Mouse (Mus musculus): ENCODE data around the gene BC055324.
"Not testable (repeated sequence)": the region's sequence is repeated elsewhere in the genome, so short reads cannot be mapped to it uniquely, and the experiment has no call there.

BC055324 gene

DNA sequence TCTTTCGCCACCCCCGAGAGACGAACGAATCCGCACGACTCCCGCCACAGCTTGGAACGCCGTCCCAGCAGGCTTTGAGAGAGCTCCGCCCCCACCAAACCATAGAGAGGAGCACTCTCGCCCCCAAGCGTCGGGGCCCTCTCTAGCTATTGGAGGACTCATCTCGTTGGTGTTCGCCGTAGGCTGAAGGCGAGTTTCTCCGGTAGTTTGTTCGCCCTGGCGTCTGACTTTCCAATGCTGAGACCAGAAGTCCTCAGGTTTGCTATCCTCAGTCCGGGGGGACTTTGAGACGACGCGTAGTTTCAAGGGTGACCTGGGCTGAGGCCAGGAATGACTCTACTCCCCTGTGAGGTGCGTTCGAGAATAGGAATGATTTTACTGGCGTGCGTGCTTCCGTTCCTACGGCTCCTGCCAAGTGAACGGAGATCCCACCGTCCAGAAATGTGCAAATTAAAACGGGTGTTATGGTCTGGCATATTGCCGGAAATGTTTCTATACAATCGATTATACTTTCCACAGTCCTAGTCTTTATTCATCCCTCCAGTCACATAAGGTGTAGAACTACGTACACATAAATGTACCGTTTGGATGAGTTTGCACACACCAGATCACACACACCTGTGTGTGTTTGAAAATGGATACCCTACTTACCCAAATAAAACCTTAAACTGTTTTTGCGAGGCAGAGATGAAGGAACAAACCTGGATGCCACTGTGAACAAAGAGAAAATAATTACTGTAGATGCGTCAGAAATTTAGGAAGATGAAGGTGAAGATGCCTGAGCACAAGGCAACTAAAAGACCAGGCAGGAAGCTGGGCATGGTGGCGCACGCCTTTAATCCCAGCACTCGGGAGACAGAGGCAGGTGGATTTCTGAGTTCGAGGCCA is at the start of gene BC055324, which contains the start of gene Mettl18:
Gene BC055324 (minus strand): TSS at position 76 of the 888 bp plus-strand sequence.
Gene Mettl18 (plus strand): TSS at position 169 of the 888 bp plus-strand sequence.
- peak; percentile 87 for DNase-seq (ENCODE audit: extremely low read depth, insufficient read length, low spot score)

DNA sequence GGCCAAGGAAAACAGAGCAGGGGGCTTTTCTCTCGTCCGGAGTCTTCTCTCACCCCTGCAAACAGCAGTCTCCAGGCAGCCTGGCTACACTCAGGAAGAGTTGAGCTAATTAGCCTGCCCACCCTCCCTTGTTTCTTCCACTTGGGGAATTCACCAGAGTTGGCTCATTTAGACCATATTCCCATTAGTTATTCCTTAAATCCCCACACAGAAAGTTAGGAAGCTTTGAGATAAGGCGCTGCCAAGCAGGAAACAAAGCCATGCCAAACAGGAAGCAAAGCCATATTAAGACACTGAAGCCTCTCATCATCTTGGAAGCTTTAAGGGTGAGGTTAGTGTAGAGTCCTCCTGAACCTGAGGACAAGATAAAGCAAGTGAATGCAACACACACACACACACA is 49.0 kb upstream of the BC055324 start:
- no peak for DNase-seq (ENCODE audit: extremely low read depth, insufficient read length, low spot score)

DNA sequence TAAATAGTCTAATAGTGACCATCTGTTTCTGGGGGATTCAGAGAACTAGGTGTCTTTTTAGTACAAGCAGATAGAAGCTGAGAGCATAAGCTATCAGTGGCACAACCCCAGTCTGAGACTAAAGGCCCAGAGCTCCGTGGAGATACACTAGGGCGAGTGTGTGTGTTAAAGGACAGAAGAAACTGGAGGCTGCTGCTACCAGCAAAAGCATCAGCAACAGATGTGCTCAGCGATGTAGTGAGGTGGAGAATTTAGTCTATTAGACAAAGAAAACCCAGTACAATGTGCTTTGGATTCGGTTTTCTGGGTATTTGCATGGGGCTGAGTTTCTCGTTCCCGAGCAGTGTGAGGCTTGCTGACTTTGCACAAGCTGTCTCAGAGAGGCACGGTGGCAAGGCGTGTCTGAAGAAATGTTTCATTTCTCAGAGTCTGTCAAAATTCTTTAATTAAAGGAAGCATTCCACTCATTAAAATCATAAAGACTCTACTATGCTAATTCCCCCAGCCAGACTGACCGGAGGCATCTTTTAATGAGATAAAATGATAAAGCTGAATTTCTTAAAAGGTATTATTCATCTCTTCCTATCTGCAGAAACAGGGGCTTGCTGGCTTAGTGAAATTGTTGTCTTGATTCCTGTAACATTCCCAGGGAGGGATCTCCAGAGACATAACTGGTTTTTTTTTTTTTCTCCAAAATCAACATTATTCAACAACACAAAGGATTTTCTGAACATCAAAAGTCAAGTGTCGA is 46.0 kb upstream of the BC055324 start:
- no peak for DNase-seq (ENCODE audit: extremely low read depth, insufficient read length, low spot score)

DNA sequence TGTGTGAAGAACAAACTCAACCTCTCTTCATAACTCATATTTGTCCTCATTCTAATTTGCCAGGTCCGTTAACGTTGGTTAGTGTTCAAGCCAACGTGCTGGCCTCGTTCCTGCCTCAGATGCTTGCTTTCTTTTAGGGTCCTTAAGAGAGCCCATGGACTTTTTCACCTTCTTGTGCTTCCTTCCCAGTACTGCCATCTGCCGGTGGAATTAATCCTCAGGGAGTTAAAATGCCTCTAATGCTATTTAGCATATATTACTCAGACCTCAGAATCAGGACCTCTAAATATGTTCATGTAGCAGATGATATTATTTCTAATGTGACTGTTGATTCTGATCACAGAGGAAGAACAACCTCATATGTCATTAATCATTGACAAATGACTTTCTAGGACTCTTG is 32.8 kb upstream of the BC055324 start:
- no peak for DNase-seq (ENCODE audit: extremely low read depth, insufficient read length, low spot score)

DNA sequence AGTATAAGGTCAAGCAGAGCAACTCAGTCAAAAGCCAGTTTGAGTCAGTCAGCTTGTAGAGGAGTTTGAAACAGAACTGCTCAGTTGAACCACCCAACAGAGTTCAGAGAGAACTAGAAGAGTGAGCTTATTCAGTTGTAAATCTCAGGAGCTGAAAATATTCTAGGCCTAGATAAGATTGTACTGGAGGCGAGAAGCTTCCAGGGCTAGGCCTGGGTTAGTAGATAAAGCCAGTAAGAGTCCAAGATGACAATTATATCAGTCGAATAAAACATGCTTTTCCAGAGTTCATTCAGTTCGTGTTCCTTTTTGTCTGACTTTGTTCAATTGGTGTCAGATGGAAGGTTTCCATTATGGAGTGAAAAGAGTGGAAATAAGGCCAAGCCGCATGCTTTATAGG is 31.1 kb upstream of the BC055324 start:
- DNase-seq (ENCODE audit: extremely low read depth, insufficient read length, low spot score), result no peak

DNA sequence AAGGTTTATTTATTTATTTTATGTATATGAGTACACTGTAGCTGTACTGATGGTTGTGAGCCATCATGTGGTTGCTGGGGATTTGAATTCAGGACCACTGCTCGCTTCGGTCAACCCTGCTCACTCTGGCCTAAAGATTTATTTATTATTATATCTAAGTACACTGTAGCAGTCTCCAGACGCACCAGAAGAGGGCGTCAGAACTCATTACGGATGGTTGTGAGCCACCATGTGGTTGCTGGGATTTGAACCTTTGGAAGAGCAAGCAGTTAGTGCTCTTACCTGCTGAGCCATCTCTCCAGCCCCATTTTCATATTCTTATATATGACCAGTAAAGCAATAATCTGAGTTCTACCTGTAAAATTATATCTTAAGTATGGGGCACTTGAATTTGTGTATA is 27.5 kb upstream of the BC055324 start:
- not testable (repeated sequence) for DNase-seq (ENCODE audit: extremely low read depth, insufficient read length, low spot score)

DNA sequence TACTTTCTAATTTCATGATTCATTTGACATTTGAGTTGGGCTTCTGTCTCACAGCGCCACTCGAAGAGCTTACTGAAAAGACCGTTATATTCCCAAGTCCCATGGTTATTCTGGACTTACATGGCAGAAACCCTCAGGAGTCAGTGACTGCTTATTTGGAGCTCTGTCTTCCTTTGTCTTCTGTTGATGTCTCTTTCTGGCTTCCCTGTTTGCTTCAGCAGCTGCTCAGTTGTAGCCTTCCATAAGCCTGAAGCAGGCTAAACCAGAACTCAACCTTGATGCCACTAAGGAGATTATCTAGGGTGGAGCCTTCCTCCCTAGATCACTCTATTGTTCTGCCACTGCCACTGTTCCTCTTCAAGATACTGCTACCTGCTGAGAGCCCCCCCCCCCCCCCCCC is 26.1 kb upstream of the BC055324 start:
- DNase-seq (ENCODE audit: extremely low read depth, insufficient read length, low spot score), result not testable (repeated sequence)

DNA sequence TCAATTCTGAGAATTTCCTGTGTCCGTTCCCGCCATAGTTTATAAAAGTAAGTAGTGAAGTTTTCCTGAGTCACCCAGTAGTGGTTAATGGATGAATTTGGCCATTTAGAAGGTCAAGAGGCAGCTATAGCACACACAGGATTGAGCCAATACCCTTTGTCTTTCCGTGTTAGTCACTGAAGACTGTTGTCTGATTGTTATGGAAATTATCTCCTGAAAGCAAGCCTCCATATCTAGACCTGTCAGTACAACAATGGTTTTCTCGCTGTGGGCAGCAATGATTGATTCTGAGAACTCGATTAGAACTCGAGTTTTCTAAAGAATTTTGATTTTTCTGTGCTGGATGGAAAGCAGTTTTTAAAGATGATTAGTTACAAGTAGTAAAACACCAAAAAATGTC is 25.2 kb upstream of the BC055324 start:
- no peak for DNase-seq (ENCODE audit: extremely low read depth, insufficient read length, low spot score)

DNA sequence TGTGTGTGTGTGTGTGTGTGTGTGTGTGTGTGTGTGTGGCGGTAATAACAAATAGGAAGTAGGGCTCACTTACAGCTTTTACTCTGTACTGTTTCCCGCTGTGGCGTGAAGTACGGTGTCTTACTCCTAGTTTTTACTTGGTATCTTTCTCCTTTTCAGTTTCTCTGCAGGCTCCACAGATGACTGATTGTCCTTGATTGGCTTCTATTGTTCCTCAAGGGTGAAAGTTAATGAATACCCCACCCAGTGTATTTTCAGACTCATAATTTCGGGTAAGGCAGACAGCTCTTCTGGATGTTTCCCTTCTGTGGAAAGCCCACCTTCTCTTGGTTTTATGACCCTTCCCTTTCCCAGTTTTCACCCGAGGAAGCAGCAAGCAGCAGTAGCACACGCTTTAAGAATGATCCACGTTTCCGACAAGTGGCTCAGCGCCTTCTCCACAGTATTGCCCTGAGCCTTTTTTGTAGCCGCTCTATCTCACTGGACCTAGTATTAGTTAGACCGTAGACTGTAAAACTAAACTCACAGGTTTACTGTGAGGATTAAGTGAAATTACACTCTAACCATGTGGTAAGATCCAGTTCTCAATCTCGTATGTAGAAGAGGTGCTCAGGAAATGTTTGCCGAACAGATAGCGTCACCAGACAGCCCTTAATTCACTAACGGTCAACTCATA is 23.8 kb upstream of the BC055324 start:
- DNase-seq (ENCODE audit: extremely low read depth, insufficient read length, low spot score), result no peak

DNA sequence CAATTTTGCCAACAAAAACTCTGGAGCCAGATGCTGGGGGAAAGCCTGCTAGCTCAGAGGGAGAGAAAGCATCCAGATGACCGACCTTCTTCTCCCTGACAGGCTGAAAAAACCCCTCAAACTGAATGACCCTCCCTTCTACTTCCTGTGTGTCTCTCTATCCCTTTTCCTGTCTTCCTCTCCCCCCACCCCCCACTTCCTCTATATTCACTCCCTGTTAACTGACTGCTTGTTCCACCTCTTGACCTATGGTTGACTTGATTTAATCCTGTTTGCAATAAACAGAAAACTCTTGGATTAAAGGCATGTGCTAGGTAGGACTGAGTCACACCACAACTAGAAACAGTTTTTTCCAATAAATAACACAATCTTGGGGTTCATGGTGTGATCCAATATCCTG is 20.0 kb upstream of the BC055324 start:
- no peak for DNase-seq (ENCODE audit: extremely low read depth, insufficient read length, low spot score)

DNA sequence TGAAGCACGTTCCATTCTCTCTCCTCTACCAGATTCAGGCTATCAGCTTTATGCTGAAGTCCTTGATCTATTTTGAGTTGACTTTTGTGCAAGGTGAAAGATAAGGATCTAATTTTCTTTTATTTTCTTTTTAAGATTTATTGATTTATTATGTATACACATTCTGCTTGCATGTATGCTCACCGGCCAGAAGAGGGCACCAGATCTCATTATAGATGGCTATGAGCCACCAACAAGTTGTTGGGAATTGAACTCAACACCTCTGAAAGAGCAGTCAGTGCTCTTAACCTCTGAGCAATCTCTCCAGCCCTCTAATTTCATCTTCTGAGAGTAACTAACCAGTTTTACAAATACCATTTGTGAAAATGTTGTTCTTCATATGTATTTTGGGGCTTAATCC is 14.6 kb upstream of the BC055324 start:
- no peak for DNase-seq (ENCODE audit: extremely low read depth, insufficient read length, low spot score)

DNA sequence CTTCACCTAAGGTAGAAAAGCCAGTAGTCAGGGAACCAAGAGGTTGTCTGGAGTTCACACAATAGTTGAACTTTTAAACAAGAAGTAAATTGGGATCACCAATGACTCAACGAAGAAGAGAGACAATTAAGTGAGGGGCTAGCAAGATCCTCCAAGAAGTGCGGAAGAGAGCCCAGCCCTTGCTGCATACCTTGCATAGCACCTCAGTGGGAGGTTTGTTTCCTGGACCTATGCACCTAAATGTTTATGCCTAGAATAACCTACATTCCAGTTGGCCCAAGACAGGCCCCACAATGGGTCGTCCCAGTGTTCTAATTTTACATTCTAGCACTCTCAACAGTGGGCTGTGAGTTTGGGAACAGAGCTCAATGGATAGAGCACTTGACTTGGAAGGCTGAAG is 9.7 kb upstream of the BC055324 start:
- DNase-seq (ENCODE audit: extremely low read depth, insufficient read length, low spot score), result no peak

DNA sequence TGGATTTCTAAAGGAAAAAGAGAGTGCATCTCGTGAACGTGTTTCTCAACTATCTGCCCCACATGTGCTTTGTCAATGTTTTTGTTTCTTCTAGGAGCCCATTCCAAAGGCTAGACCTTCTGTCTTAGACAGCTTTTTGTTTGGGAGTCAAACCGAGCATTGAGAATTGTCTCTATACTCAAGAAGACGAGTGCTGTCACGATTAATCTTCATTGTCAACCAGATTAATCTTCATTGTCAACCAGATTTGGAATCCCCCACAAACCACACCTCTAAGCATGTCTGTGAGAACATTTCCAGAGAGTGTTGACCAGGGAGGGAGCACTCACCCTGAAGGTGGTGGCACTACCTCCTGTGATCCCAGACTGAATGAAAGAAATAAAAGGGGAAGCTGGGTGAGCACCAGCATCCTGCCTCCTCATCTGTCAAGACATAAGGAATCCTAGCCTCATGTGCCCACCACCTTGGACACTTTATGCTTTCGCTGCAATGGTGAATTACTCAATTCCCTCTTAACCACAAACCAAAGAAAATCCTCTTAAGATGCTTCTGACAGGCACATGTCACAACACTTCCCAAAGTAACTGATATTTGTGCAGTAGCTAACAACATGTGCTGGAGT is 7.3 kb upstream of the BC055324 start:
- no peak for DNase-seq (ENCODE audit: extremely low read depth, insufficient read length, low spot score)

DNA sequence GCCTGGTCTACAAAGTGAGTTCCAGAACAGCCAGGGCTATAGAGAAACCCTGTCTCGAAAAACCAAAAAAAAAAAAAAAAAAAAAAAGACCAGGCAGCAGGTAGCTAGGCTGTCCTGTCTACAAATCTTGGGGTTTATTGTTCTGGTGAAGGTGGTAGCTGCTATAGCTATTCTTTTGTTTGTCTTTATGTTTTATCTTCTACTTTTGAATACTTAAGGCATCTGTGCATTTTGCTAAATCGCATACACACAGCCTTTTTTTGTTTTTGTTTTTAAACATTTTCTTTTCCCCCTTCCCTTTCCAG is 965 bp upstream of the BC055324 start:
- no peak for DNase-seq (ENCODE audit: extremely low read depth, insufficient read length, low spot score)

DNA sequence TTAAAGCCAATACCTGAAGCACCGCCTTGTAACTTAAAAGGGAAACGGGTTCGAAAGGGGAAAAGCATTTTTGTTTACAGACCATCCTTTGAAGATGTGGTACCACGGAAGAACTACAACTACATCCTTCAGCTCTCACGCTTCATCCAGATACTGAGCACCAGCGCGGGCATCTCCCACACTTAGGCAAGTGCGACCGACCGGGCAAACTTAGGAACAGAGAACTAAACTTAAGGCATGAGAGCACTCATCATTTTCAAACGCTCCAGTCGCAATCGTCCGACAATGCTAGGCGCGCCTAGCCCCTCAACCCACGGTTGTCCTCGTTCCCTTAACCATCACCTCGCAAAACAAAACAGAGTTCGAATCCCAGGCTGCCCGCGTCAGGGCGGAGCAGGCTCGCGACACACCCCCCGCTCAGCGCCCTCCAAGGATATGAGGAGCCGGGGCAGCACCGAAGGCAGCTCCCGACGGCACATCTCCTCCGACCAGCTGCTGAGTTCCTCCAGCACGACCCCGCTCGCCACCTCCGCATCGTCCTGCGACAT is 349 bp downstream of the BC055324 start:
- DNase-seq (ENCODE audit: extremely low read depth, insufficient read length, low spot score), result no peak

DNA sequence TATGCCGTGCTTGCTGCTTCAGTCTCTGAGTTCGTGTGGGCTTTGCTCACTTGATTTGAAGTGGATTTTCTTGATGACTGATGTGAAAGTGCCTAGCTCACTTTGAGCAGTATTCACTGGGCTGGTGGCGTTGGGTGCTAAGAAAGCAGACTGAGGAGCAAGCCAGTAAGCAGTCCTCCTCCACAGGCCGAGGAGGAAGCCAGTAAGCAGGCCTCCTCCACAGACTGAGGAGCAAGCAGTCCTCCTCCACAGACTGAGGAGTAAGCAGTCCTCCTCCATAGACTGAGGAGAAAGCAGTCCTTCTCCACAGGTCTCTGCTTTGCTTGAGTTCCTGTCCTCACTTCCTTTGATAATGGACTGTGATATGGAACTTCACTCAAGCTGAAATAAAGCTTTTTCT is 2.2 kb downstream of the BC055324 start:
- DNase-seq (ENCODE audit: extremely low read depth, insufficient read length, low spot score), result no peak

DNA sequence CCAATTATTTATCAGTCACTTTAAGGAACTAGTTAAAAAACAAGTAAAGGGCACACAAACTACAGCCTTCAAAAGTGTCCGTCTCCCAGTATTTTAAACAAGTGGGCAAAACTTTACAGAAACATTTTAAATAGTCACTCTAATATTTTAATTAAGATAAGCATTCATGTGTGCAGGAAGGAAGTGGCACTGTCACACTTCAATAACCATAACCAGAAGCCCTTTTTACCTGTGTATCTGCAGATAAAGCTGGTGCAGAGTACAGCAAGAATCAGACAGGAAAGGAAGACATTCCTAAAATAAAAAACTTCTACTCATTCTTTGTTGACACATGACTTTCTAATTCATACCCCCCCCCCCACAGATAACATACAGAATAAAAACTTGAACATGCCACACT is 18.1 kb downstream of the BC055324 start:
- DNase-seq (ENCODE audit: extremely low read depth, insufficient read length, low spot score), result no peak

DNA sequence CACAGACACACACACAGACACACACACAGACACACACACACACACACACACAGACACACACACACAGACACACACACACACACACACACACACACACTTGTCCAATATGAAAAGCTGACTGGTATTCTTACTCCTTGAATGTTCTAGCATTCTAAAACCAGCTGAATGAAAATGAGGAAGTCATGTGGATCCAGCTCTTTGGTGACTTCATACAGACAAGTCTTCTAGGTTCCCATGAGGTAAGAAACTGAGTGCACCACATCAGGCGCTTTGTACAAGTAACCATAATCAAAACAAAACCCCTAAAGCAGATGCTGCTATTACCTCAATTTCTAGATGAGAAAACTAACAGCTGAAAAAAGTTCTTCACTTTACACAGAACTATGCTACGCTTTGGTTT is 19.5 kb downstream of the BC055324 start:
- no peak for DNase-seq (ENCODE audit: extremely low read depth, insufficient read length, low spot score)

DNA sequence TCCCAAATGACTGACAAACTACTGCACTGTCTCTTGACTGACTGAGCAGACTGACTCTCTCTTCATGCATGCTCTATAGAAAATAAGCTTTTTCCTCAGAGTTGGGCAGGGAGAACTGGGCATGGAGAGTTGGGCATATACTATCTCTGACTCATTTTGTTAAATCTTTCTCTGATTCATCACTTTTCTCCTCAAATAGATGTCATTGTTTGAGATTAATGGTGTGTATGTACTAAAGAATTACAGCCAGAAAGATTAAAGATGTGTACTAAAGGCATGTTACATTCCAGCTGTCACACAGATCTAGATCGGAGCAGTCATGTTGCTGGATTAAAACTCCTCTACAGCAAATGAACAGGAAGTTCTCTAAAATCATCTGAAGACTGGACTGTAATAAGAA is 20.1 kb downstream of the BC055324 start:
- no peak for DNase-seq (ENCODE audit: extremely low read depth, insufficient read length, low spot score)

DNA sequence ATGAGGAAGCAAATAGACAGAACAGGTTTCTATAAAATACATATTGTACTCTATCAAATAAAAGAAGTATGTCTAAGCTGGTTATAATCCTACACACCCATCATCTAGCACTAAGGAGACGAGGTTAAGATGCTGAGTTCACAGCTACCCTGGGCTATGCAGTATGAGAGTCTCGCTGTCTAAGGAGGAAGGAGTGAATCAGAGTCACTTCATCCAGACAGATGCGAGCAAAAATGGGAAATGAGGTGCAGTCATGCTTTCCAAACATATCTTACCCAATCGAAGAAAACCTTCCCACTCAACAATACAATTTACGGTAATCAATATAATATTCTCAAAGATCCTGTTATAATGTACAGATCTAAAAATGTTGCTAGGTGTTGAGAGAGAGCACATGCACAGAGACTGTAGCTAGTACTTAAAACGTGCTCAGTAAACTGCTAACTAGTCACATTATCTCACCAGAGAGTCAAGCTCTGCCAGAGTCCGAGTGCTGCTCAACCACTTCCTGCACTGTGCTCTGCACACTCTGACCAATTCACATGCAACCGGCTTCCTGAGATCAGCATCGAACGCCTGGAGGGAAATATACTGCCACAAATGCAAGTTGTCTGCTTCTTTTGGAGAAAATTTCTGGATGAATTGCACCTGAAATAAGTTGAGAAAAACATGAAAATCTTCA is 30.4 kb downstream of the BC055324 start:
- no peak for DNase-seq (ENCODE audit: extremely low read depth, insufficient read length, low spot score)

Measured in 3134 (cell line).